Mouse (Mus musculus) T-cell, adult 2 months (primary cell): Measurements from ENCODE around the gene Olfr1339.

Experiments used
- DNase-seq: peaks from one replicate; pipeline ENCODE4 v3.0.0; 2022; ENCODE audit warnings: low spot score

Olfr1339 gene

DNA sequence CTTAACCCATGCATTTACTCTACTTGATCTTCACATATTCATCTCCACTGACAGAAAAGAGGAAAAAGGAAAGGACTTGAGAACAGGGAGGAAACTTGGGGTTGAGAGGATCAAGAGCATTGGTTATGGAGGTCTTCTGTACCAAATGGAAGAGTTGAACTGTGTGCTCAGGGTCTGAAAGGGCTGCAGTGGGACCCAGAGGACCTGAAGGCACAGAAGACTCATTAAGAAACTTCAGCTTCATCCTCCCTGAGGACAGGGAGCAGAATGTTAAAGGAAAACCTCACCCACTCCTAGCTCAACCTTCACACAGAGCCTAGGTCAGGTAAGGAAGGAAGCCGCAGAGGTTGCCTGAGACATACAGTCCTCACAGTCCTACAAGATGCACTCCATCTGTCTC, at the start of gene Olfr1339:
Gene Olfr1339 (plus strand): TSS at position 301 of the 400 bp plus-strand sequence.
- DNase-seq = no peak

DNA sequence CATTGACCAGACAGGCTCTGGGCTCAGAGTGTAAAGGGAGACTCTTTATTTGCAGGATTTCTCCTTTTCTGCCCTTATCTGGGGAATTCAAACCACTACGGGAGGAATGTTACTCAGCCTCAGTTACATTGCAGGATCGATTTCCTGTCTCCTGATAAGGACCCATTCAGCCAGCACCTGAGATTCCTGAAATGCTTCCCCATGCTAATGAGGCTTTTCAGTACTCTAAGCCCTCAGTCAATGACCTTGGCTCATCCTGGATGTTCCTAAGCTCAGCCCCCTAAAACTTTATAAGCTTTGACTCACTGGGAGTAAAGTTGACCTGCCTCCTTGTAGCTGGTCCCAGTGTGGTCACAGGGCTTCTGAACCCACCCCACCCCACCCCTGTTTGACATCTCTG, 44.9 kb upstream of the Olfr1339 start:
- no peak for DNase-seq

DNA sequence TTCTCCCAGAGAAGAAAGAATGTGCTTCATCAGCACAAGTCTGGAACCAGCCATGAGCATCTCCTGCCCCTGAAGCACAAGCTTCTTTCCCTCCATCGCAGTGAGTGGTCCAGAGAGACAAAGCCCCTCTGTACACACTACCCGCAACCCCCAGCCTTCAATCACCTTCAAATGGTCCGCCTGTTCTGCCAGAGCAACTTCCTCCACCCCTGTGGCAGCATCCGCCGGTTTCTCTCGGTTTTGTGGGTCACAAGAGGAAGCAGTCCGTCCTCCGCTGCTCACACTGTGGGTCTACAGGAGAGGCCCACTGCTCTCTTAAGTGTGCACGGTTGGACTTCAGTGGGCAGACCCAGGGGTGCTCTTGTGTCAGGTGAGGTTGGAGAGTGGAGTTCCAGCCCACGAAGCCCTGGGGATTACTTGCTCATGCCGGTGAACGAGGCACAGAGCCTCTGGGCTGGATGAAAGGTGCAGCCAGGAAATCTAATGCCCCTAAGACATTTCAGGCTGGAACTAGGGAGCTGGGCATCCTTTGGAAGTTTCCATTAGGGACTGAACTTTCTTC, 39.5 kb upstream of the Olfr1339 start, which contains the start of gene Olfr1342:
Gene Olfr1342 (minus strand): TSS at position 345 of the 562 bp plus-strand sequence.
- DNase-seq = no peak

DNA sequence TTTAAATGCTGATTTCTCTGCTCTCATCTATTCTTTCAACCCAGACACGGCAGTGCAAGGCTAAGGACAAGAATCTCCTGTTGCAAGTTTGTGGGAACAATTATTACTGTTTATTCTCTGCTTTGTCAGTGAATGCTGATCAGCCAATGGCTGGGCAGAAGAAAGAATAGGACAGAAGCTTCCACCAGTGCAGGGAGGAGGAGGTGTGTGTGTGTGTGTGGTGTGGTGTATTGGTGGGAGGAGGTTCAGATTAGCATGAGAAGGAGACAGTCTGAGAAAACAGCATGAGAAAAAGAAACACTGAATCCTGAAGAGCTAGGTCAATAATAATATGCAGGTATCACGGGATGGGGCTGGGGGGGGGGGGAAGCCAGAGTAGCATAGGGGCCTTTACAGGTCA, 38.2 kb upstream of the Olfr1339 start:
- no peak for DNase-seq

DNA sequence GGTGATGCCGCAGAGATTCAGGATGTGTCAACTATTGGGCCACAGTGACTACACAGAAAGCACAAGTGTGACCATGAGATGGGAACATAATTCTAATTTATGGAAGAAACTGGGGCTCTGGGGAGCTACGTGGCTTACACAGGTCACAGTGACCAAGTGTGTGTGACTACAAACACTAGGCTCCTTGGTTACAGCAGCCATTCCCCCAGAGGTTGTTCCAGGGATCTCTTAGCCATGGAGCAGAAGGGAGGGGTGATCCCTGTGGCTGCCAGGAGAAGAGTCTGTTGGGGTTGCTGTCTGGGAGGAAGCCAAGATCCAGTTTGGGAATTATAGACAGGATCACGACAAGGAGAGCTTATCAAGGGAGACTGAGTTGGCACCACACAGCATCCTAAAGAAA, 28.8 kb upstream of the Olfr1339 start, which contains the start of gene Olfr1341:
Gene Olfr1341 (plus strand): TSS at position 301 of the 400 bp plus-strand sequence.
- DNase-seq = no peak

DNA sequence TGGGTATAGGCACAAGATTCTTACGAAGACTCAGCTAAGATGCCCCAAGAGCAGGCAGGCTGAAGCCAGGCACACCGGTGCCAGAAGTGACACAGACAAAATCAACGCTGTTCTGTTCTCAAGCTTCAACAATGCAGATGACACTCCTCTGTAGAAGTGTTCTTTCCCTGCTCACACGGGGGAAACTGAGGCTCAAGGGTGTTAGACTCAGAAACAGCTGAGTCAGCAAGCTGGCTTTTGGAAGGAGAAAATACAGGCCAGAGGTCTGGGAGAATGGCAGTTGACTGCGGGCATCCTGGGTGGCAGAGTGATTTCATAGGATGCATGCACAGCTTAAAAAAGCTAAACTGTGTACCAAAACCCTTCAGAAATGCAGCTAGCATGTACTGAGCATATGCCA, 23.9 kb upstream of the Olfr1339 start:
- no peak for DNase-seq

DNA sequence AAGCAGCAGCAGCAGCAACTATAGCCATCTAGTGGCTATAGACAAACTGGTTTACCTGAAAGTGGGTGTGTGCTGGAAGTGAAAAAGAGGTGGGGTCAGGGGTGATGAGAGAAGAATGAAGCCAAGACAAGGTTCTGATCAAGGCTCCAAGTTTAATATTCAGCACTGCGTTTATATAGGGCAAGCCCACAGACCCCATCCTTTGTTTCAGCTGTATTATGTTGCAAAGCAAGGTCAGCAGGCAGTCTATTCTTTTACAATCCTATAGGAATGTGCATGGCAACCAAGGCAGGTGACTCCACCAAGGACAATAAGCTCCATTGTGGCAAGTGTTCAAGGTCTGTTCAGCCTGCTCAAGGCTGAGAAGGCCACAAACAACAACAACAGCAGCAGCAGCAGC, 20.3 kb upstream of the Olfr1339 start:
- DNase-seq = no peak

DNA sequence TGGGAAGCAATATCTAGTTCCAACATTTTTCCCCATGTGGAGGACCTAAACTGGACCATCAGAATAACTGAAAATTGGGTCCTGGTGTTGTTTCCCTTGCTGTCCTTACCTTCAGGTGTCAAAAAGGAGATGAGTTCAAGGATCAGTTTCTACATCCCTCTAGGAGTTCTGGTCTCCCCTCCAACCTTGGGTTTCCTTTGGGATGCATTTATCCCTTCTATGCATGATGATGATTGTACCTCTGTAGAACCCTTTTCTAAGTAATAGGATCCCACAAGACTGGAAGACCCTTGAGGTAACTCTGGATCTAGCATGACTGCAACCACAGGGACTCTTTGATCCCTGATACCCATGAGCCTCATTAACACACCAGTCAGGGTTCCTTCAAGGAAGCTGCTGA, 12.1 kb upstream of the Olfr1339 start, which contains the start of gene Olfr1340:
Gene Olfr1340 (plus strand): TSS at position 301 of the 400 bp plus-strand sequence.
- no peak for DNase-seq

DNA sequence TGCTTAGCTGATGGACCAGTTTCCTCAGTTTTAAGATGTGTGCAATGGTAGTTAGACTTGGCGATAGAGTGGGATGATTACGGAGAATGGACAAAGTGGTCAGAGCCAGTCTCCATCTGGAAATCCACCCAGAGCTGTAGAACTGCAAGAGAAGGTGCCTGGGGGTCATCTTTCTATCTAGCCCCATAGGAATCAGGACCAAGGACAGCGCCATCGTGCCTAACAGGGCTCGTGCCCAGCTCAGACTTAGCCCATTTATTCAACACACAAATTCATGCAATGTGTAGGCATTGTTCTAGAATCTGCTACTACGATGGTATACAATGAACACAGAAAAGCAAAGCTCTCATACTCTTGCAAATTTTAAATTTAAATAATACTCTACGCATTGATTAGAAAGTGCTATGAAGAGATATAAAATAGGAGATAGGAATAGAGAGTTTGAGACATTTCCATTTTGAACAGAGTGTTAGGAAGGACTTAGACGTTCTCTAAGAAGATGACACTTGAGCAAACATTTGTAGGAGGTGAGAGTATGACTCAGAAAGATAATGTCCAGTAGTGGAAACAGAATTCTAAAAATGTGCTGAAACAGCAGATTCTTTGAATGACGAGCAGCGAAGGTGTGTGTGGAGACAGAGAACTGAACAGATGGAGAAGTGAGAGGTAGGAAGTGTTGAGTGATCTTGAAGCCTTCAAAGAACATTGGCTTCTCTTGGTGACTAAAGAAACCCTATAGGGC, 10.1 kb upstream of the Olfr1339 start:
- DNase-seq = no peak

DNA sequence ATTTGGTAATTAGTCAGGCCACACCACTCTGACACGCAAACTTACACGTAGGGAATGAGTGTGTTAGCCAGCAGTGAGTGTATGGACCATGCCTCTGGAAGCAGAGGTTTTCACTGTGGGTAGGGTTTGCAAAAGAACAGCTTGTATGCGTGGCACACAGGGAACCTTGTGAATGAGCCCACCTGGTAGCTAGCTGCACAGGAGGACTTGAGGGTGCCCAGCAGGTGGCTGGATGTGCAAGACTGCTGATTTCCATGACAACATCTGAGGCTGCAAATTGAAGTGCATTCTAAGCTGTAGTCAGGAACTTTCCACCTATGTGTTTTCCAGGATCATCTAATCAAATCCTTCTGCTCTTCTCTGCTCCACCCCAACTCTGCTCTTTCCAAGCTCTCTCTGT, 7.6 kb downstream of the Olfr1339 start:
- DNase-seq = no peak

DNA sequence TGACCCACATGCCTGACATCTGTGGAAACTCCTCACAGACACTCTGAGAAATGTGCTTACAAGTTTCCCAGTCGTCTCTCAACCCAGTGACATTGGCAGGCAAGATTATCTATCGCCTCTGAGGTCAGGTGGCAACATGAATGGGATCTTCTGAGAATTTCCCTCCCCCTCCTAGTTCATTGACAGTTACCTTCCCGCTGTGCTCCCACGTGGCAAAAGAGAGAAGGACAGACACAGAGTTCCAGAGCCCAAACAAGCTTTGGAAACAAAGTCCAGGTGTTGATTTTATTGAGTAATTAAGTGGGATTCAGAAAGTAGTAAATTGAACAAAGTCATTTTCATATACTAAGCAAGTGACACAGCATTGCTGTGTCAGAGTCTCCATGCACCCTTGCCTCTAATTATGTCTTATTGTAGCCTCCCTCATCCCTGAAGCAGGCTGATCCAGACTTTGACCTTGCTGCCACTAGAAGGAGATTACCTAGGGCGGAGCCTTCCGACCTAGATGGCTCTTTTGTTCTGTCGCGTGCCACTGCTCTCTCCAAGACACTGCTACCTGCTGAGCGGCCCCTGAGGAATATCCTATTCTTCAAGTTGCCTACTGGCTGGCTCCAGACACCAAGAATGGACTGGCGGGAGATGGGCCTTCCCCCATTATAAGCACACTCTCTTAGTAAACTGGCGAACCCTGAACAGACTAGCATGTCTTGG, 9.2 kb downstream of the Olfr1339 start:
- DNase-seq = no peak

DNA sequence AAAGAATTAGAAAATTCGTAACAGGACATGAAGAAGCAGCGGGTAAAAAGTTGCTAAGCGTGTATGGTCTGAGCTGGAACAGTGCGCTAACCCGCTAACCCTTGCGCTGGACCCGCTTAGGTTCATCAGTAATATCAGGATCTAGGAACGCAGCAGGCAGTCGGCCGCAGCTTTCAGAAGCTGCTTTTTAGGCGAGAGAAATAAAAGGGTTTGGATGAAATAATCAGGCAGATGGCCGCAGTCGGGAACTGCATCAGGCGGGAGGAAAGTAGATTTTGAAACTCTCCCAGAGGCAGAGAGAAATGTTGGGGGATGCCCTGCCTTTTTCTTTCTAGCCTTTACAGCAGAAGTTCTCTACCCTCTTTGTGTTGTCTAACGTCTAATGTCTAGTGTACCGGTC, 9.9 kb downstream of the Olfr1339 start:
- DNase-seq = no peak

DNA sequence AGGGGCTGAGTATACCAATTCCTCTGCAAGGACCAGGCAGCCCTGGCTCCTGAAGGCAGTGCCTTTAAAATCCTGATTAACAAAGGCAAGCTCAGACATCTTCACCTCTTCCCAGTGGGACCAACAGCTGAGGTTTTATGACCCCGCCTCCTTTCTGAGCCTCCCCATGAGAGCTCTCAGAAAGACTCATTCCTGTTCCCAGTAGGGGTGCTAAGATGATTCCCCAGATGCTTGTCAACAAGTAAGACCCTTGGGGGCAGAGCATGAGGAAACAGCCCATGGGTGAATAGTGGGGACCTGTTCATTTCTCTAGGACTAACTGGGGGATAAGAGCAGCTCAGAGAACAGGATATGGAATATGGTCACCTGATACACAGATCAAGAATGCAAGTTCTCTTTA, 26.7 kb downstream of the Olfr1339 start, which contains the start of gene Olfr1338:
Gene Olfr1338 (minus strand): TSS at position 101 of the 400 bp plus-strand sequence.
- DNase-seq = no peak

DNA sequence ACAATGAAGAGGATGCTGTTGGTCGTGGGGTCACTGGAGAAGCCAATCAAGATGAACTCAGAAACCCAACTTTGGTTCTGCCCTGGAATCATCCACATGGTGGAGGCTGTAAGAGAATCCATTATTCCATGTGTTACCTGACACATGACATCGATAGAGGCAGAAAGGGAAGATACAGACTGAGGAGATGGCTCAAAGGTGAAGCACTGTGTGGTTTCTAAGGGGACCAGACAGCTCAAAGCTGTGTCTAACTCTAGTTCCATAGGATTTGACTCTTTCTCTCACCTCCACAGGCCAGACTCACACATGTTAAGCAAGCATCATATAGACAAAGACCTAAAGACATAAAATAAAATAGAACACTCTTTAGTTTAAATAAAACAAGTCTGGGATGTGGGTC, 50.5 kb downstream of the Olfr1339 start, which contains the start of gene Olfr1337:
Gene Olfr1337 (minus strand): TSS at position 101 of the 400 bp plus-strand sequence.
- DNase-seq = no peak
